Comparison of ENCODE assay signal across 14 mouse cellular contexts in the genomic region with DNA sequence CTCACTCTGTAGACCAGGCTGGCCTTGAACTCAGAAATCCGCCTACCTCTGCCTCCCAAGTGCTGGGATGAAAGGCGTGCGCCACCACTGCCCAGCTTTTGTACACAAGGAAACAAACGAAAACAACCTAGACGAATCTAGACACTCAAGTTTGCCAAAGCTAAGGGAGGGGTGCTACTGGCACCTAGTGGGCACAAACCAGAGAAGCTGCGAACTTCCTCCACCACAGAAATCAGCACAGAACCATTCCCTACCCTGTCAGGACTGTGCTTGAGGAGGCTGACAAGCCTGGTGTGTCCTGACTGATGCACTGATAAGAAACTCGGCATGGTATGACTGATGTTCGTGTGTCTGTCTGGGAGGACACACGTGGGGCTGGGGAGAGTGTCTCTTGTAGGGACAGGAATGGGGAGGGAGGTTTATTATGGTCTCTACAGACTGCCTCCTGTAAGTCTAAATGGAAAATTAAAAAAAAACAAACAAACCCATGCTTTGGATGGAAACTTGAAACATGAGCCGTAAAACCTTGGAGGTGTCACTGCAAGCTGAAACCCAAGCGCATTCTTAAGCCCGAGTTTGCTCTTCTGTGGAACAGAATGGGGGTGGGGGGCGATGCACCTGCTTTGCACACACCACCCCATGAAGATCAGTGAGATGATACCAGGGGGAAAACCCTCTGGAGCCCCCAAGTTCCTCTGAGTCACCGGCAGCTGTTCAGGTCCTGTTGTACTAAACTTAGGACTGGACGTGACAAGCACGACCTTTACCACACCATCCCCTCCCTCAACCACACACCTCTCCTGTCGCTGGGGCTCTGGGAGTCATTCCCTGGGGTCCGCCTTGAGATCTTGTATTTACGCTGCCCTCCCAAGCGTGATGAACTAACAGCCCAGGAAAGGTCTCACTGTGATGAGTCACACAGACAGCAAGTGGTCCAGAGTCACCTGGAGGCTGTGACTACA. TPM values are rescaled to one million over a fixed set of nuclear protein-coding genes. Genes with fewer than 3 reads are reported as not detected.
DNase-seq lines count a peak whose midpoint lies in the region; ATAC-seq and TF ChIP-seq lines count a peak whose summit lies in the region.
"Had no signal": no experiment of that assay in that cellular context is flagged by ENCODE, and none has a peak within 500 bp of the region (broad histone marks: within the 10 kb centered on the region; RNA-seq: fewer than 3 reads in every experiment).

No protein-coding gene starts in this region.

- no peak overlapping the region for H3K27ac ChIP-seq in heart, embryonic 13.5 days (replicated peaks)
- H3K27ac ChIP-seq in heart, embryonic 11.5 days (ENCODE audit: low read depth, low read length), result no peak overlapping the region
- H3K27ac ChIP-seq in lung, embryonic 14.5 days (ENCODE audit: low read depth), result no peak overlapping the region
- no peak overlapping the region for H3K27ac ChIP-seq in MEL (ENCODE audit: control insufficient read depth, low read depth, low read length)

- no peak overlapping the region for H3K4me2 ChIP-seq in heart, embryonic 13.5 days
- no peak overlapping the region for H3K4me2 ChIP-seq in heart, embryonic 11.5 days
- H3K4me2 ChIP-seq in lung, embryonic 14.5 days, result no peak overlapping the region

- H3K9ac ChIP-seq in heart, embryonic 13.5 days, result 0 out of 2 replicates have a peak overlapping the region, but pooled peaks have one; percentile 14
- no peak overlapping the region for H3K9ac ChIP-seq in heart, embryonic 11.5 days (ENCODE audit: low read depth, low read length)
- no peak overlapping the region for H3K9ac ChIP-seq in lung, embryonic 14.5 days
- H3K9ac ChIP-seq in MEL (ENCODE audit: control insufficient read depth, low read depth, low read length, poor library complexity, severe bottlenecking), result no peak overlapping the region

- peak; percentile 39 for DNase-seq in lung, embryonic 14.5 days
- DNase-seq in lung, postnatal 10 days, result no peak
- peak; percentile 15 for DNase-seq in MEL (ENCODE audit: low read depth, low spot score)
- peak; percentile 69 for DNase-seq in induced T-regulatory cell, adult 2 months (ENCODE audit: low read depth)
- DNase-seq in gastrocnemius, adult 18-20 months (ENCODE audit: low spot score), result no peak
- DNase-seq in retina, postnatal 1 day, result no peak
- DNase-seq: adrenal gland, postnatal 14 days; kidney, adult 18-20 months; lung, postnatal 14 days had no signal

- peaks cover 30% of the 10 kb centered on the region for H3K36me3 ChIP-seq in heart, embryonic 13.5 days
- H3K36me3 ChIP-seq in heart, embryonic 11.5 days (ENCODE audit: control insufficient read depth, insufficient read depth, low read length), result no peaks in the 10 kb centered on the region
- peaks cover 5% of the 10 kb centered on the region; the same call in 1 of the 2 replicates for H3K36me3 ChIP-seq in lung, embryonic 14.5 days (ENCODE audit: insufficient read depth)
- peaks cover 2 to 7% of the 10 kb centered on the region in 2 experiments; a peak in 3 of 4 replicates for H3K36me3 ChIP-seq in MEL (ENCODE audit: control insufficient read depth in 1 of 2, insufficient read depth in 2 of 2, low read length in 2 of 2)

- no peaks in the 10 kb centered on the region; the same call in 1 of the 2 replicates for H3K79me2 ChIP-seq in MEL (ENCODE audit: control insufficient read depth, insufficient read depth, low read length, poor library complexity)

- H3K9me3 ChIP-seq in heart, embryonic 13.5 days, result no peaks in the 10 kb centered on the region
- H3K9me3 ChIP-seq in heart, embryonic 11.5 days (replicated peaks; ENCODE audit: control insufficient read depth, low read length), result no peaks in the 10 kb centered on the region
- H3K9me3 ChIP-seq in lung, embryonic 14.5 days (ENCODE audit: low read depth, low read length), result no peaks in the 10 kb centered on the region
- H3K9me3 ChIP-seq in MEL (replicated peaks; ENCODE audit: insufficient read depth, low read length), result no peaks in the 10 kb centered on the region
- H3K9me3 ChIP-seq: G1E had no signal

- ATAC-seq in heart, embryonic 13.5 days (ENCODE audit: extremely low read depth, insufficient number of reproducible peaks, low FRiP score, low TSS enrichment), result no peak; the same call in 1 of the 2 replicates
- no peak for ATAC-seq in heart, embryonic 11.5 days (replicated peaks; ENCODE audit: insufficient number of reproducible peaks, low FRiP score, low TSS enrichment)
- ATAC-seq in lung, embryonic 14.5 days (ENCODE audit: insufficient read depth), result no peak
- ATAC-seq: forebrain, embryonic 16.5 days had no signal

- no peak for TF ChIP-seq POLR2A in MEL (IDR thresholded peaks at IDR 0.05; ENCODE audit: control insufficient read depth in 1 of 2, insufficient read depth in 1 of 2, low read depth in 1 of 2, low read length in 2 of 2, poor library complexity in 1 of 2)

- no peak overlapping the region for H3K4me3 ChIP-seq in heart, embryonic 13.5 days
- no peak overlapping the region for H3K4me3 ChIP-seq in heart, embryonic 11.5 days (ENCODE audit: low read depth, low read length)
- no peak overlapping the region for H3K4me3 ChIP-seq in lung, embryonic 14.5 days (ENCODE audit: low read depth, low read length)
- no peak overlapping the region for H3K4me3 ChIP-seq in MEL (ENCODE audit: control insufficient read depth in 1 of 2, insufficient read depth in 1 of 2, low read depth in 2 of 2, low read length in 2 of 2)

- 63% methylated on average over 20 of the region's 20 CpGs for whole genome bisulfite sequencing in heart, embryonic 13.5 days
- 62% methylated on average over 20 of the region's 20 CpGs for WGBS in heart, embryonic 11.5 days (ENCODE audit: insufficient replicate concordance)
- WGBS in lung, embryonic 14.5 days, result 54% methylated on average over 20 of the region's 20 CpGs

- peak; percentile 24 for TF ChIP-seq RAD21 in MEL (IDR thresholded peaks at IDR 0.05; ENCODE audit: low read depth, low read length)

- peak; percentile 43 for TF ChIP-seq CTCF in lung, embryonic 14.5 days (IDR thresholded peaks at IDR 0.05; ENCODE audit: low read depth)
- TF ChIP-seq CTCF in MEL (IDR thresholded peaks at IDR 0.05 in 2 of 3, conservative IDR thresholded peaks at IDR 0.05 in 1 of 3; ENCODE audit: control insufficient read depth in 1 of 3, insufficient read depth in 1 of 3, low read depth in 2 of 3, low read length in 3 of 3, poor library complexity in 1 of 3, severe bottlenecking in 1 of 3), result peak in 2 of 3 experiments; percentile 21 to 47; a peak in 3 of 6 replicates

- no peak for TF ChIP-seq EP300 in MEL (IDR thresholded peaks at IDR 0.05; ENCODE audit: low read depth in 1 of 2, low read length in 2 of 2)

- H3K4me1 ChIP-seq in heart, embryonic 13.5 days, result peaks cover 30% of the 10 kb centered on the region
- peaks cover 14% of the 10 kb centered on the region for H3K4me1 ChIP-seq in heart, embryonic 11.5 days (ENCODE audit: control insufficient read depth, insufficient read depth, low read length)
- no peaks in the 10 kb centered on the region for H3K4me1 ChIP-seq in lung, embryonic 14.5 days (ENCODE audit: insufficient read depth)
- peaks cover 3 to 4% of the 10 kb centered on the region in 2 experiments; a peak in 3 of 4 replicates for H3K4me1 ChIP-seq in MEL (ENCODE audit: control insufficient read depth in 1 of 2, insufficient read depth in 2 of 2, low read length in 2 of 2)

- no peaks in the 10 kb centered on the region for H3K27me3 ChIP-seq in heart, embryonic 13.5 days (replicated peaks)
- no peaks in the 10 kb centered on the region for H3K27me3 ChIP-seq in heart, embryonic 11.5 days (ENCODE audit: control insufficient read depth, insufficient read depth, low read length)
- no peaks in the 10 kb centered on the region for H3K27me3 ChIP-seq in lung, embryonic 14.5 days (ENCODE audit: insufficient read depth, low read length)
- H3K27me3 ChIP-seq in MEL (ENCODE audit: control insufficient read depth in 1 of 2, insufficient read depth in 2 of 2, low read length in 2 of 2), result no peaks in the 10 kb centered on the region

TF ChIP-seq in MEL, 35 proteins besides CTCF, POLR2A, EP300 and RAD21:
- peak; percentile 18; the same call in 1 of the 2 replicates for TF ChIP-seq SMC3 (IDR thresholded peaks at IDR 0.05; ENCODE audit: low read depth, low read length)
- TF ChIP-seq ETS1 (IDR thresholded peaks at IDR 0.05; ENCODE audit: low read depth, low read length), result no peak
- no peak for TF ChIP-seq MAZ (IDR thresholded peaks at IDR 0.05; ENCODE audit: low read depth, low read length)
- TF ChIP-seq ZC3H11A (IDR thresholded peaks at IDR 0.05; ENCODE audit: low read depth, low read length), result no peak
- no peak for TF ChIP-seq MAFK (IDR thresholded peaks at IDR 0.05; ENCODE audit: borderline replicate concordance, low read depth, low read length)
TF ChIP-seq in MEL: peak in this region for 1.

RNA-seq across cellular contexts. Expression of a gene that starts 3.3 kb away (rescaled TPM):
- 21.4 and 24.2 TPM in 2 replicates for polyA plus RNA-seq in heart, embryonic 13.5 days (2015; fragmentation: Nextera tagmentation; extraction: Ambion mirVana)
- polyA plus RNA-seq in heart, embryonic 11.5 days (2014; fragmentation: Nextera tagmentation; extraction: Ambion mirVana), result 24.9 and 30.0 TPM in 2 replicates
- polyA plus RNA-seq in lung, embryonic 14.5 days (2014; fragmentation: Nextera tagmentation; extraction: Ambion mirVana), result 18.6 and 19.7 TPM in 2 replicates
- total RNA-seq in MEL (2012; rRNA removed), result 4.0 and 4.8 TPM in 2 replicates
- 10 to 100 TPM in 1 of 2 experiments, not detected in 1; 18.3 TPM for polyA plus RNA-seq in MEL (2012; ENCODE audit: insufficient read depth in 1 of 2, insufficient read length in 2 of 2, low read depth in 1 of 2, low replicate concordance in 2 of 2, missing spikeins in 1 of 2)
- 1 to 10 TPM; 6.2 to 6.8 TPM for total RNA-seq in gastrocnemius, adult 18-20 months (2021)

RNA-seq across cellular contexts. Expression of a gene that starts 33.1 kb away (rescaled TPM):
- 15.2 and 20.7 TPM in 2 replicates for polyA plus RNA-seq in heart, embryonic 13.5 days (2015; fragmentation: Nextera tagmentation; extraction: Ambion mirVana)
- 10.7 and 10.9 TPM in 2 replicates for polyA plus RNA-seq in heart, embryonic 11.5 days (2014; fragmentation: Nextera tagmentation; extraction: Ambion mirVana)
- 204 and 205 TPM in 2 replicates for polyA plus RNA-seq in lung, embryonic 14.5 days (2014; fragmentation: Nextera tagmentation; extraction: Ambion mirVana)
- total RNA-seq in MEL (2012; rRNA removed), result 0.27 TPM in 1 of 2 replicates, not detected in the other
- polyA plus RNA-seq in MEL (2012; ENCODE audit: insufficient read depth in 1 of 2, insufficient read length in 2 of 2, low read depth in 1 of 2, low replicate concordance in 2 of 2, missing spikeins in 1 of 2), result under 1 TPM in 1 of 2 experiments, not detected in 1; 0.07 TPM
- total RNA-seq in gastrocnemius, adult 18-20 months (2021), result 1 to 10 TPM in 1 of 2 experiments, under 1 TPM in 1; 0.40 to 1.6 TPM
- total RNA-seq: left cerebral cortex, postnatal 25 days had no signal
- polyA plus RNA-seq: G1E had no signal

Comparison
In these comparisons a context has a peak if more than half of its experiments do, and no peak if none do; other contexts are left out.
1. DNase-seq: peak in lung, embryonic 14.5 days (single experiment), MEL (single experiment) and induced T-regulatory cell, adult 2 months (single experiment); none in lung, postnatal 10 days (single experiment), gastrocnemius, adult 18-20 months (single experiment) and retina, postnatal 1 day (single experiment).